Mouse (Mus musculus): ENCODE measurements around the gene Serpinh1. TPM values are rescaled to one million over a fixed set of nuclear protein-coding genes. Genes with fewer than 3 reads are reported as not detected.

The Serpinh1 gene
- polyA plus RNA-seq, 1 experiment from 2014 or later: 579 TPM

DNA sequence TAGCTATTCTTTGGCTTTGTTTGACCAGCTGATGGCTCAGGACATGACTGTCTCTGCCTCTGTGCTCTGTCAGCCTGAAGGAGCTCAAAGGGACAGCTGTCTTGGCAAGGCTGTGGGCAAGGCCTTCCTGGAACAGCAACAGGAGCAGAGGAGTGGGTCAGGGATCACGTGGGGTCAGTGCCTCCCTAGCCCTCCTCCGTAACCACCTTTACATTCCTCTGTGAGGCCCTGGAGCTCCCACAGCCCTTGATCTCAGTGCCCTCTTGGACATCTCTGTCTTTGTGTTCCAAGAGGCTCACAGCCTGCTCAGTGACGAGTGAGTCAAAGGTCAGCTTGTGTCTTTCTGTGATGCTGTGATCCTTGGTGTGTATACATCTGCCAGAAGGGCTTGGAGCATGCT, 46.4 kb downstream of the Serpinh1 start:
- Histone ChIP-seq H3K4me2 (replicated peaks; ENCODE audit: low read depth, low read length) (no peak overlapping the region), H3K36me3 (ENCODE audit: insufficient read depth, low read length) (no peaks in the 10 kb centered on the region), H3K27ac (ENCODE audit: low read length) (peak overlapping the region; percentile 15; the same call in 1 of the 2 replicates), H3K4me3 (ENCODE audit: low read depth, low read length) (no peak overlapping the region), H3K9me3 (ENCODE audit: low read length) (no peaks in the 10 kb centered on the region), H3K4me1 (ENCODE audit: insufficient read depth, low read depth, low read length) (no peaks in the 10 kb centered on the region; the same call in 1 of the 2 replicates), H3K27me3 (replicated peaks; ENCODE audit: insufficient read depth, low read length) (no peaks in the 10 kb centered on the region), H3K9ac (replicated peaks; ENCODE audit: low read depth) (no peak overlapping the region)
- TF ChIP-seq EP300 (IDR thresholded peaks at IDR 0.05): no peak
- TF ChIP-seq CTCF (IDR thresholded peaks at IDR 0.05): no peak
- 41% methylated on average over 3 of the region's 3 CpGs for WGBS
- no peak for ATAC-seq
- DNase-seq (ENCODE audit: low spot score): no peak

DNA sequence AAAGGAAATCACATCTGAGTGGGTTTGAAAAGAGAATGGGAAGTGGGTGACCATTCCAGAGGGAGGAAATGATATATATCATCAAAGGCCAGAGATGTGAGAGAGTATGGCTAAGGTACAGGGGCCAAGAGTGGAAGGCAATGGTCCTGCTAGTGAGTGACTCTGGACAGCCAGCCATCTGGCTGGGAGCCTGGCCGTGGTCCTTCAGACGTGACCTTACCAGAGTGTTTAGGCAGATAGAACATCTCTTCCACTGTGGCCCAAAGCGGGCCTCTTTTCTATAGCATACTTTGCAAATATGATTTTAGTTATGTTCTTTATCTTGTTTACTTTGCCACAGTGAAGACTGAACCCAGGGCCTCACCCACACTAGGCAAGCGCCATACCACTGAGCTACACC, 47.4 kb downstream of the Serpinh1 start:
- Histone ChIP-seq H3K36me3 (ENCODE audit: insufficient read depth, low read length) (no peaks in the 10 kb centered on the region), H3K4me2 (replicated peaks; ENCODE audit: low read depth, low read length) (no peak overlapping the region), H3K4me3 (ENCODE audit: low read depth, low read length) (no peak overlapping the region), H3K9me3 (ENCODE audit: low read length) (no peaks in the 10 kb centered on the region), H3K27ac (ENCODE audit: low read length) (no peak overlapping the region), H3K4me1 (ENCODE audit: insufficient read depth, low read depth, low read length) (no peaks in the 10 kb centered on the region), H3K27me3 (replicated peaks; ENCODE audit: insufficient read depth, low read length) (no peaks in the 10 kb centered on the region), H3K9ac (replicated peaks; ENCODE audit: low read depth) (no peak overlapping the region)
- TF ChIP-seq EP300 (IDR thresholded peaks at IDR 0.05) (no peak), CTCF (IDR thresholded peaks at IDR 0.05) (no peak)
- WGBS: 48% methylated on average over 4 of the region's 4 CpGs
- no peak for ATAC-seq
- DNase-seq (ENCODE audit: low spot score): no peak

DNA sequence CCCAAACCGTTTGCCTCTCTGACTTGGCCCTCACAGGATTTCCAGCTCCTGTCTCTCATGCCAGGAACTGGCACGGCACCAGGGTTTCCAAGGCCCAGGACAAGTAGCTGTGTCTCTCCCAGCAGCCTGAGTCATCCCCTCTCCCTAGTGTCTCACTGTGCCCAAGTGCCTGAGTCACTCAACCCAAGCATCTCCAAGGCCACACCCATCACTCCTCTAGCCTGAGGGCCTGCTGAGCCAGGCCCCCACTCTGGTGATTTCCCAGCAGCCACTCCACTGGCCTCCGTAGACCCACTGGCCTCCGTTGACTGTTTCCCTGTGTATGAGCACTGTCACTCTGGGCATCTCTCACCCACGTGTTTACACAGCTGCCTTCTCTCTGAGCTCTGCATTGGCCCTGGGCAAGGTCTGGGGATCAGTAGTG, 48.1 kb downstream of the Serpinh1 start:
- peak overlapping the region; percentile 2; the same call in 1 of the 2 replicates for H3K27ac ChIP-seq (ENCODE audit: low read length)
- ATAC-seq (peak; percentile 99), DNase-seq (ENCODE audit: low spot score) (peak; percentile 94)
- TF ChIP-seq EP300 (IDR thresholded peaks at IDR 0.05) (peak; percentile 78; the same call in 1 of the 2 replicates), CTCF (IDR thresholded peaks at IDR 0.05) (no peak)
- 24% methylated on average over 5 of the region's 5 CpGs for WGBS
- H3K4me3 ChIP-seq (ENCODE audit: low read depth, low read length): no peak overlapping the region
- no peaks in the 10 kb centered on the region for H3K36me3 ChIP-seq (ENCODE audit: insufficient read depth, low read length)
- H3K27me3 ChIP-seq (replicated peaks; ENCODE audit: insufficient read depth, low read length): no peaks in the 10 kb centered on the region
- H3K4me2 ChIP-seq (replicated peaks; ENCODE audit: low read depth, low read length): no peak overlapping the region
- no peaks in the 10 kb centered on the region for H3K9me3 ChIP-seq (ENCODE audit: low read length)
- H3K9ac ChIP-seq (replicated peaks; ENCODE audit: low read depth): no peak overlapping the region
- H3K4me1 ChIP-seq (ENCODE audit: insufficient read depth, low read depth, low read length): no peaks in the 10 kb centered on the region

DNA sequence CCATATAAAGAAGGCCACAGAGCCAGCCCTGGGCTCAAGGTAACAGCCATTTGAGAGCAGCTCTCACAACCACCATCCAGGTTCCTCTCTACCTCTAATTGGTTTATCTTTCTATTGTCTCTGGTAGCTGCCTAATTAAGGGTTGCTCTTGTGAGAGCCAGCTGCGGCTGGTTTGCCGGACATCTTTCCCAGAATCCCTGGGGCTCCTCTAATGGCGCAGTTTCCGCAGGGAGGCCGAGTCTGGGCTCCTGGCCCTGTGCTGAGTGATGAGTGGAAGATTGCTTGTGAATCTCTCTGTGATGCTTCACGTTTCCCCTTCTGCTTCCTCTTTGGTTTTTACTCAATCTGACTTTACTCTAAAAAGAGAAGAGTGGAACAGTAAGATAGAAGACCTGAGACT, 49.0 kb downstream of the Serpinh1 start:
- H3K4me1 ChIP-seq (ENCODE audit: insufficient read depth, low read depth, low read length): no peaks in the 10 kb centered on the region
- no peak for DNase-seq (ENCODE audit: low spot score)

DNA sequence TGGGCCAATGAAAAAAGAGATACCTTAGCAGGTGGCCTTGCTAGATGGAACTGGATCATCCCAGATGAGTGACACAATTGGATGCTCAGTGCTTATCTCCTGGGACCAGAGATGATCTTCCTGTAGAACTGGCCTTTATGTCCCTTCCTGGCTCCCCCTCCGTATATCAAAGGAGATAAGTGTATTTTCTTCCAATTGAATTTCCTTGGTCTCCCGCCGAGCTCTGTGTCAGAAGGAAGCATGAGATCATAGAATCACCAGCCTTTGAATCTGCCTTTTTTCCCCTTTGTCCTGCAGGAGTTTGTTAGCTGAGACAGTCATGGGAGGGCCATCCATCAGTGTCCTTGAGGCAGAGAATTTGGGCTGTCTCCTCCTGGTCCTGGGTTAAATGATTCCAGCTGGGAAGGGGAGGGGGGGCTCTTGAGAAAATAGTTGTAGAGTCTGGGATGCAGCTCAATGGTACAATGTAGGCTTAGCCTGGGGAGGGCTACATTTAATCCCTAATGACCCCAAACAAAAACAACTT, 52.3 kb downstream of the Serpinh1 start:
- Histone ChIP-seq H3K27me3 (replicated peaks; ENCODE audit: insufficient read depth, low read length) (no peaks in the 10 kb centered on the region), H3K27ac (ENCODE audit: low read length) (no peak overlapping the region), H3K4me3 (ENCODE audit: low read depth, low read length) (no peak overlapping the region), H3K4me2 (replicated peaks; ENCODE audit: low read depth, low read length) (no peak overlapping the region), H3K9me3 (ENCODE audit: low read length) (no peaks in the 10 kb centered on the region), H3K36me3 (ENCODE audit: insufficient read depth, low read length) (no peaks in the 10 kb centered on the region), H3K9ac (replicated peaks; ENCODE audit: low read depth) (no peak overlapping the region), H3K4me1 (ENCODE audit: insufficient read depth, low read depth, low read length) (no peaks in the 10 kb centered on the region)
- no peak for TF ChIP-seq CTCF (IDR thresholded peaks at IDR 0.05)
- no peak for TF ChIP-seq EP300 (IDR thresholded peaks at IDR 0.05)
- ATAC-seq (no peak), DNase-seq (ENCODE audit: low spot score) (no peak)
- 40% methylated on average over 3 of the region's 3 CpGs for WGBS

More for the DNA sequence above, 49.0 kb downstream of the Serpinh1 start:
- no peaks in the 10 kb centered on the region for H3K9me3 ChIP-seq (ENCODE audit: low read length)
- no peak for TF ChIP-seq CTCF (IDR thresholded peaks at IDR 0.05)
- no peak for TF ChIP-seq EP300 (IDR thresholded peaks at IDR 0.05)
- WGBS: 65% methylated on average over 6 of the region's 6 CpGs
- no peak overlapping the region for H3K4me2 ChIP-seq (replicated peaks; ENCODE audit: low read depth, low read length)
- no peak overlapping the region for H3K4me3 ChIP-seq (ENCODE audit: low read depth, low read length)
- H3K27me3 ChIP-seq (replicated peaks; ENCODE audit: insufficient read depth, low read length): no peaks in the 10 kb centered on the region
- no peak overlapping the region for H3K27ac ChIP-seq (ENCODE audit: low read length)
- no peak for ATAC-seq
- no peak overlapping the region for H3K9ac ChIP-seq (replicated peaks; ENCODE audit: low read depth)
- no peaks in the 10 kb centered on the region for H3K36me3 ChIP-seq (ENCODE audit: insufficient read depth, low read length)

Other genes starting within 250 kb of the Serpinh1 start
- gene Uvrag, start 212.1 kb downstream of the Serpinh1 start, polyA plus RNA-seq (2015; fragmentation: Nextera tagmentation; extraction: Ambion mirVana): 23.4 and 28.6 TPM in 2 replicates
- gene Dgat2, start 170.5 kb downstream of the Serpinh1 start, polyA plus RNA-seq (2015; fragmentation: Nextera tagmentation; extraction: Ambion mirVana): 14.6 and 15.3 TPM in 2 replicates
- gene Mogat2, start 114.6 kb downstream of the Serpinh1 start, polyA plus RNA-seq (2015; fragmentation: Nextera tagmentation; extraction: Ambion mirVana): 0.27 and 0.55 TPM in 2 replicates
- 29.6 and 35.9 TPM in 2 replicates for gene Map6, start 85.8 kb downstream of the Serpinh1 start, polyA plus RNA-seq (2015; fragmentation: Nextera tagmentation; extraction: Ambion mirVana)
- 18.7 and 18.8 TPM in 2 replicates for gene Gdpd5, start 28.2 kb upstream of the Serpinh1 start, polyA plus RNA-seq (2015; fragmentation: Nextera tagmentation; extraction: Ambion mirVana)
- gene Klhl35, start 112.8 kb upstream of the Serpinh1 start, polyA plus RNA-seq (2015; fragmentation: Nextera tagmentation; extraction: Ambion mirVana): 1.2 and 1.8 TPM in 2 replicates
- 594 and 625 TPM in 2 replicates for gene Rps3, start 130.5 kb upstream of the Serpinh1 start, polyA plus RNA-seq (2015; fragmentation: Nextera tagmentation; extraction: Ambion mirVana)
- 21.7 and 25.7 TPM in 2 replicates for gene Arrb1, start 182.2 kb upstream of the Serpinh1 start, polyA plus RNA-seq (2015; fragmentation: Nextera tagmentation; extraction: Ambion mirVana)